Mouse (Mus musculus) right cerebral cortex, postnatal 10 days (tissue): ENCODE measurements around the gene Luc7l2.
A peak's percentile ranks its signal among the peaks of the same experiment; 100 is the strongest.

ENCODE experiments used
- DNase-seq, 2 experiments: peaks; one replicate each; pipeline ENCODE4 v3.0.0; 2021; ENCODE audit warnings: low spot score in 2 of 2

The Luc7l2 gene

DNA sequence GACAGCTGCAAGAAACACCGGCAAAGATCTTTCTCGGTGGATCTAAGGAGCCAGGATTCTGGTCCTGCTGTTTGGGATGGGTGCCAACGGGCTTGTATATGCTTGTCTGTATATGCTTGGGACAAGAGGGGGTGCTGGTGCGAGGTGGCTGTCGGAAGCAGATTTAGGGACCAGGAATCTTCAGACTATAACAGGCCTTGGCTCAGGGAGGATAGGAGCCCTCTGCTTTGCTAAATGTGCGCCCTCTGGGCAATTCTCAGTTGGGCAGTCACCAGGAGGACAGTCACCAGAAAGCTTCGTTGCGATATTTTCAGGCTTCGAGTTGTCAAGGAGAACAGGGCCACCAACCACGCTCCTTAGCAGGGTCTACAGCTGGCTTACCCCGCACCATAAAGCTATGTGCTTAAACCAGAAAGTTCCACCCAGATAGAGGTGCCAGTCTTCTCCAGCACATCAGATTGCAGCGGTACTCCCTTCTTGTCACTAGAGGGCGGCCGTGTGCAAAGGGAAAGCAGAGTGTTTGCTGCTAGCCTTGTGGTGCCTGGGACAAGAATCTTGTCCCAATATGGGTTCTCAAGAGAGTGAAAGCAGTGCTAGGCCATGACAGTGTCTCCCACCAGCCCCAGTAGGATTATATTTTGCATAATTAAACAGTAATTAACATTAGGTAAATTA lies 99.3 kb downstream of the Luc7l2 start:
- peak; percentile 68 to 85 for DNase-seq
